Mouse (Mus musculus): ENCODE data around the gene Tst. TPM values are rescaled to one million over a fixed set of nuclear protein-coding genes. Genes with fewer than 3 reads are reported as not detected.

Gene Tst
- total RNA-seq (2015; ENCODE audit: low replicate concordance) (29.3 and 42.2 TPM in 2 replicates), total RNA-seq (2017; ENCODE audit: low replicate concordance) (15.8 and 20.8 TPM in 2 replicates)

- ATAC-seq (replicated peaks; ENCODE audit: low FRiP score, poor library complexity, severe bottlenecking) = peak; percentile 71
These were observed at the start of gene Tst for GRCm38 (mm10) chr15:78405517-78406211. Tst (minus strand) TSS chr15:78405907.

- ATAC-seq (replicated peaks; ENCODE audit: low FRiP score, poor library complexity, severe bottlenecking) = peak; percentile 13; the same call in 1 of the 2 replicates
These were observed 49.5 kb upstream of the Tst start for GRCm38 (mm10) chr15:78455168-78455567.

GRCm38 (mm10) chr15:78452929-78453328, 47.2 kb upstream of the Tst start:
- ATAC-seq (replicated peaks; ENCODE audit: low FRiP score, poor library complexity, severe bottlenecking) = no peak

GRCm38 (mm10) chr15:78451201-78451600, 45.5 kb upstream of the Tst start:
- no peak for ATAC-seq (replicated peaks; ENCODE audit: low FRiP score, poor library complexity, severe bottlenecking)

- ATAC-seq (replicated peaks; ENCODE audit: low FRiP score, poor library complexity, severe bottlenecking) = no peak
These were observed 44.7 kb upstream of the Tst start for GRCm38 (mm10) chr15:78450419-78450768.

- ATAC-seq (replicated peaks; ENCODE audit: low FRiP score, poor library complexity, severe bottlenecking) = no peak
These were observed 44.1 kb upstream of the Tst start for GRCm38 (mm10) chr15:78449694-78450418.

GRCm38 (mm10) chr15:78449131-78449530, 43.4 kb upstream of the Tst start:
- no peak for ATAC-seq (replicated peaks; ENCODE audit: low FRiP score, poor library complexity, severe bottlenecking)

GRCm38 (mm10) chr15:78447746-78448535, 42.2 kb upstream of the Tst start:
- peak; percentile 70 for ATAC-seq (replicated peaks; ENCODE audit: low FRiP score, poor library complexity, severe bottlenecking)

GRCm38 (mm10) chr15:78447121-78447520, 41.4 kb upstream of the Tst start:
- no peak for ATAC-seq (replicated peaks; ENCODE audit: low FRiP score, poor library complexity, severe bottlenecking)

- ATAC-seq (replicated peaks; ENCODE audit: low FRiP score, poor library complexity, severe bottlenecking) = no peak
These were observed 38.1 kb upstream of the Tst start for GRCm38 (mm10) chr15:78443857-78444256.

- ATAC-seq (replicated peaks; ENCODE audit: low FRiP score, poor library complexity, severe bottlenecking) = no peak
These were observed 36.5 kb upstream of the Tst start for GRCm38 (mm10) chr15:78442231-78442630.

- ATAC-seq (replicated peaks; ENCODE audit: low FRiP score, poor library complexity, severe bottlenecking) = no peak
These were observed 33.3 kb upstream of the Tst start for GRCm38 (mm10) chr15:78438973-78439372.

- no peak for ATAC-seq (replicated peaks; ENCODE audit: low FRiP score, poor library complexity, severe bottlenecking)
These were observed 32.8 kb upstream of the Tst start for GRCm38 (mm10) chr15:78438505-78438904.

- ATAC-seq (replicated peaks; ENCODE audit: low FRiP score, poor library complexity, severe bottlenecking) = no peak
These were observed 32.3 kb upstream of the Tst start for GRCm38 (mm10) chr15:78438018-78438394.

- ATAC-seq (replicated peaks; ENCODE audit: low FRiP score, poor library complexity, severe bottlenecking) = no peak
These were observed 31.7 kb upstream of the Tst start for GRCm38 (mm10) chr15:78437237-78438017.

GRCm38 (mm10) chr15:78436380-78437192, 30.9 kb upstream of the Tst start:
- ATAC-seq (replicated peaks; ENCODE audit: low FRiP score, poor library complexity, severe bottlenecking) = no peak

GRCm38 (mm10) chr15:78435681-78436080, 30.0 kb upstream of the Tst start:
- no peak for ATAC-seq (replicated peaks; ENCODE audit: low FRiP score, poor library complexity, severe bottlenecking)

GRCm38 (mm10) chr15:78434896-78435520, 29.3 kb upstream of the Tst start:
- ATAC-seq (replicated peaks; ENCODE audit: low FRiP score, poor library complexity, severe bottlenecking) = no peak
